Comparison of ENCODE assay signal across 12 mouse cellular contexts in the genomic region with DNA sequence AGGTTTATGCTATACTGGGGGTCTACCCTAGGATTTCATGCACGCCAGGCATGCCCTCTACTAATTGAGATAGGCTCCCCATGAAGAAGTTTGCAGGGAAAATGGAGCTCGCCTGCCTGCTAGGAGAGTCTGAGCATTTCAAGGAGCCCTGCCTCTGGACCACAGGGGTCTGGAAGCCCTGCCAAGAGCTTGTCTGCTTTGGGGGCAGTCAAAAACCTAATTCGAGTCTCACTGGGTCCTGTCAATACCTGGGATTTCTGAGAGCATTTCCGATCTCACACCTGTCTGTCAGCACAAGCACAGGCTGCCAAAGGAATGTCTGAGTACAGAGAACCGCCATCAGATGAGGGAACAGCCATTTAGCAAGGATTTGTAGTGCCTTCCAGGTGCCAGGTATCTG. TPM values are rescaled to one million over a fixed set of nuclear protein-coding genes. Genes with fewer than 3 reads are reported as not detected.
A peak's percentile ranks its signal among the peaks of the same experiment; 100 is the strongest.
DNase-seq lines count a peak whose midpoint lies in the region; ATAC-seq lines count a peak whose summit lies in the region.
"Had no signal": no experiment of that assay in that cellular context is flagged by ENCODE, and none has a peak within 500 bp of the region (broad histone marks: within the 10 kb centered on the region; RNA-seq: fewer than 3 reads in every experiment).

No protein-coding gene starts in this region.

- peaks cover 54% of the 10 kb centered on the region for H3K4me1 ChIP-seq in limb, embryonic 12.5 days (replicated peaks)
- peaks cover 58% of the 10 kb centered on the region for H3K4me1 ChIP-seq in limb, embryonic 10.5 days
- H3K4me1 ChIP-seq in embryonic facial prominence, embryonic 14.5 days (ENCODE audit: control insufficient read depth, insufficient read depth, low read length), result peaks cover 39% of the 10 kb centered on the region
- H3K4me1 ChIP-seq in liver, embryonic 13.5 days (replicated peaks), result peaks cover 44% of the 10 kb centered on the region
- peaks cover 31% of the 10 kb centered on the region for H3K4me1 ChIP-seq in forebrain, embryonic 15.5 days

- no peak overlapping the region for H3K4me2 ChIP-seq in limb, embryonic 12.5 days
- H3K4me2 ChIP-seq in embryonic facial prominence, embryonic 14.5 days (ENCODE audit: low read depth, low read length), result no peak overlapping the region
- peak overlapping the region; percentile 85; the same call in 1 of the 2 replicates for H3K4me2 ChIP-seq in liver, embryonic 13.5 days
- no peak overlapping the region for H3K4me2 ChIP-seq in forebrain, embryonic 15.5 days (replicated peaks)

- peaks cover 24% of the 10 kb centered on the region for H3K27me3 ChIP-seq in limb, embryonic 12.5 days
- peaks cover 68% of the 10 kb centered on the region for H3K27me3 ChIP-seq in limb, embryonic 10.5 days (ENCODE audit: low read depth, poor library complexity, severe bottlenecking)
- H3K27me3 ChIP-seq in embryonic facial prominence, embryonic 14.5 days (replicated peaks; ENCODE audit: control insufficient read depth, insufficient read depth, low read length), result 0 out of 2 replicates have a peak, but pooled peaks cover 6% of the 10 kb centered on the region
- H3K27me3 ChIP-seq in liver, embryonic 13.5 days, result peaks cover 39% of the 10 kb centered on the region
- H3K27me3 ChIP-seq in forebrain, embryonic 15.5 days, result peaks cover 25% of the 10 kb centered on the region

- H3K9ac ChIP-seq in limb, embryonic 12.5 days (replicated peaks), result no peak overlapping the region
- no peak overlapping the region for H3K9ac ChIP-seq in embryonic facial prominence, embryonic 14.5 days (ENCODE audit: low read depth, low read length)
- no peak overlapping the region for H3K9ac ChIP-seq in liver, embryonic 13.5 days
- no peak overlapping the region for H3K9ac ChIP-seq in forebrain, embryonic 15.5 days (replicated peaks)

- H3K27ac ChIP-seq in limb, embryonic 12.5 days, result peak overlapping the region; percentile 91; the same call in 1 of the 2 replicates
- H3K27ac ChIP-seq in limb, embryonic 10.5 days, result no peak overlapping the region
- H3K27ac ChIP-seq in embryonic facial prominence, embryonic 14.5 days (replicated peaks; ENCODE audit: low read depth, low read length), result peak overlapping the region; percentile 91; the same call in 1 of the 2 replicates
- no peak overlapping the region for H3K27ac ChIP-seq in liver, embryonic 13.5 days
- H3K27ac ChIP-seq in forebrain, embryonic 15.5 days (replicated peaks), result no peak overlapping the region
- H3K27ac ChIP-seq: neural tube, embryonic 12.5 days had no signal

- DNase-seq in heart, adult 11 months, result peak; percentile 95
- no peak for DNase-seq in heart, postnatal 14 days
- DNase-seq in limb, embryonic 10.5 days (ENCODE audit: low spot score), result no peak
- DNase-seq in embryonic facial prominence, embryonic 14.5 days (ENCODE audit: low spot score), result no peak
- DNase-seq in liver, embryonic 13.5 days, result no peak
- DNase-seq in adrenal gland, adult (ENCODE audit: inconsistent age in 2 of 2, low spot score in 1 of 2), result no peak

- ATAC-seq in limb, embryonic 12.5 days (ENCODE audit: insufficient number of reproducible peaks, insufficient read depth, low FRiP score, low TSS enrichment, low read depth), result no peak
- no peak for ATAC-seq in embryonic facial prominence, embryonic 14.5 days (ENCODE audit: low read depth)
- ATAC-seq in liver, embryonic 13.5 days (ENCODE audit: low read depth), result no peak
- ATAC-seq in forebrain, embryonic 15.5 days (replicated peaks), result no peak

- WGBS in limb, embryonic 12.5 days, result 47% methylated on average over 5 of the region's 5 CpGs
- WGBS in limb, embryonic 10.5 days, result 44% methylated on average over 5 of the region's 5 CpGs
- 46% methylated on average over 5 of the region's 5 CpGs for WGBS in embryonic facial prominence, embryonic 14.5 days
- 60% methylated on average over 5 of the region's 5 CpGs for WGBS in liver, embryonic 13.5 days (ENCODE audit: insufficient replicate concordance)
- 44% methylated on average over 5 of the region's 5 CpGs for WGBS in forebrain, embryonic 15.5 days

- intact Hi-C loops in heart, postnatal 14 days (cut with DNase I), result no loop called here

- no peak overlapping the region for H3K4me3 ChIP-seq in limb, embryonic 12.5 days (replicated peaks)
- no peak overlapping the region for H3K4me3 ChIP-seq in limb, embryonic 10.5 days
- H3K4me3 ChIP-seq in embryonic facial prominence, embryonic 14.5 days (ENCODE audit: low read depth, low read length), result no peak overlapping the region
- H3K4me3 ChIP-seq in liver, embryonic 13.5 days (replicated peaks), result no peak overlapping the region
- H3K4me3 ChIP-seq in forebrain, embryonic 15.5 days, result no peak overlapping the region

- H3K9me3 ChIP-seq in limb, embryonic 12.5 days, result no peaks in the 10 kb centered on the region
- no peaks in the 10 kb centered on the region for H3K9me3 ChIP-seq in limb, embryonic 10.5 days (replicated peaks)
- H3K9me3 ChIP-seq in embryonic facial prominence, embryonic 14.5 days (ENCODE audit: control insufficient read depth, low read length), result no peaks in the 10 kb centered on the region
- no peaks in the 10 kb centered on the region for H3K9me3 ChIP-seq in liver, embryonic 13.5 days (replicated peaks)
- no peaks in the 10 kb centered on the region for H3K9me3 ChIP-seq in forebrain, embryonic 15.5 days
- H3K9me3 ChIP-seq: neural tube, embryonic 12.5 days had no signal

- H3K36me3 ChIP-seq in limb, embryonic 12.5 days, result no peaks in the 10 kb centered on the region
- H3K36me3 ChIP-seq in limb, embryonic 10.5 days, result no peaks in the 10 kb centered on the region
- H3K36me3 ChIP-seq in embryonic facial prominence, embryonic 14.5 days (ENCODE audit: control insufficient read depth, insufficient read depth, low read length), result no peaks in the 10 kb centered on the region
- no peaks in the 10 kb centered on the region for H3K36me3 ChIP-seq in liver, embryonic 13.5 days
- H3K36me3 ChIP-seq in forebrain, embryonic 15.5 days, result no peaks in the 10 kb centered on the region
- H3K36me3 ChIP-seq: neural tube, embryonic 12.5 days had no signal

RNA-seq across cellular contexts. Expression of a gene that starts 5.2 kb away (rescaled TPM):
- 10 to 100 TPM; 18.4 to 19.5 TPM for total RNA-seq in heart, postnatal 14 days (2021)
- polyA plus RNA-seq in limb, embryonic 12.5 days (2016; fragmentation: Nextera tagmentation; extraction: Ambion mirVana), result 8.4 and 8.5 TPM in 2 replicates
- polyA plus RNA-seq in limb, embryonic 10.5 days (2016; fragmentation: Nextera tagmentation; extraction: Ambion mirVana), result 5.0 and 8.2 TPM in 2 replicates
- 13.2 and 13.9 TPM in 2 replicates for polyA plus RNA-seq in embryonic facial prominence, embryonic 14.5 days (2014; fragmentation: Nextera tagmentation; extraction: Ambion mirVana)
- 6.7 and 8.1 TPM in 2 replicates for polyA plus RNA-seq in liver, embryonic 13.5 days (2015; fragmentation: Nextera tagmentation; extraction: Ambion mirVana)
- 2.9 and 3.3 TPM in 2 replicates for polyA plus RNA-seq in forebrain, embryonic 15.5 days (2015; fragmentation: Nextera tagmentation; extraction: Ambion mirVana)

RNA-seq across cellular contexts. Expression of a gene that starts 8.4 kb away (rescaled TPM):
- not detected for total RNA-seq in heart, postnatal 14 days (2021)
- 0.31 TPM in 1 of 2 replicates, not detected in the other for polyA plus RNA-seq in limb, embryonic 12.5 days (2016; fragmentation: Nextera tagmentation; extraction: Ambion mirVana)
- polyA plus RNA-seq in limb, embryonic 10.5 days (2016; fragmentation: Nextera tagmentation; extraction: Ambion mirVana), result not detected in 2 replicates
- 0.19 TPM in 1 of 2 replicates, not detected in the other for polyA plus RNA-seq in embryonic facial prominence, embryonic 14.5 days (2014; fragmentation: Nextera tagmentation; extraction: Ambion mirVana)
- not detected in 2 replicates for polyA plus RNA-seq in liver, embryonic 13.5 days (2015; fragmentation: Nextera tagmentation; extraction: Ambion mirVana)
- polyA plus RNA-seq in forebrain, embryonic 15.5 days (2015; fragmentation: Nextera tagmentation; extraction: Ambion mirVana), result not detected in 2 replicates
- polyA plus RNA-seq: neural tube, embryonic 12.5 days had no signal

RNA-seq across cellular contexts. Expression of a gene that starts 44.0 kb away (rescaled TPM):
- total RNA-seq in heart, postnatal 14 days (2021), result not detected
- polyA plus RNA-seq in limb, embryonic 12.5 days (2016; fragmentation: Nextera tagmentation; extraction: Ambion mirVana), result not detected in 2 replicates
- polyA plus RNA-seq in limb, embryonic 10.5 days (2016; fragmentation: Nextera tagmentation; extraction: Ambion mirVana), result not detected in 2 replicates
- polyA plus RNA-seq in embryonic facial prominence, embryonic 14.5 days (2014; fragmentation: Nextera tagmentation; extraction: Ambion mirVana), result not detected in 2 replicates
- polyA plus RNA-seq in liver, embryonic 13.5 days (2015; fragmentation: Nextera tagmentation; extraction: Ambion mirVana), result not detected in 2 replicates
- polyA plus RNA-seq in forebrain, embryonic 15.5 days (2015; fragmentation: Nextera tagmentation; extraction: Ambion mirVana), result not detected in 2 replicates
- total RNA-seq: gastrocnemius, postnatal 4 days; left cerebral cortex, adult 18-20 months; megakaryocyte-erythroid progenitor cell, adult 5-6 weeks had no signal
- polyA plus RNA-seq: neural tube, embryonic 12.5 days had no signal

RNA-seq across cellular contexts. Expression of a gene that starts 57.5 kb away (rescaled TPM):
- 1 to 10 TPM; 8.2 to 9.4 TPM for total RNA-seq in heart, postnatal 14 days (2021)
- polyA plus RNA-seq in limb, embryonic 12.5 days (2016; fragmentation: Nextera tagmentation; extraction: Ambion mirVana), result 30.1 and 30.5 TPM in 2 replicates
- polyA plus RNA-seq in limb, embryonic 10.5 days (2016; fragmentation: Nextera tagmentation; extraction: Ambion mirVana), result 24.2 and 28.1 TPM in 2 replicates
- 18.0 and 19.5 TPM in 2 replicates for polyA plus RNA-seq in embryonic facial prominence, embryonic 14.5 days (2014; fragmentation: Nextera tagmentation; extraction: Ambion mirVana)
- 19.5 and 24.1 TPM in 2 replicates for polyA plus RNA-seq in liver, embryonic 13.5 days (2015; fragmentation: Nextera tagmentation; extraction: Ambion mirVana)
- 14.0 and 15.2 TPM in 2 replicates for polyA plus RNA-seq in forebrain, embryonic 15.5 days (2015; fragmentation: Nextera tagmentation; extraction: Ambion mirVana)

Comparison
In these comparisons a context has a peak if more than half of its experiments do, and no peak if none do; other contexts are left out.
1. H3K27ac ChIP-seq: peak in limb, embryonic 12.5 days (single experiment) and embryonic facial prominence, embryonic 14.5 days (single experiment); none in limb, embryonic 10.5 days (single experiment), liver, embryonic 13.5 days (single experiment) and forebrain, embryonic 15.5 days (single experiment).